Mouse (Mus musculus) heart, embryonic 16.5 days (tissue): ENCODE data around the gene Nprl3. TPM values are rescaled to one million over a fixed set of nuclear protein-coding genes. Genes with fewer than 3 reads are reported as not detected.
A peak's percentile ranks its signal among the peaks of the same experiment; 100 is the strongest.

Experiments
- ATAC-seq: fragments of 200-750 bp; cut with Nextera tagmentation; replicated peaks from 2 replicates; pipeline ENCODE4 v1.8.0; 2017; ENCODE audit warnings: moderate number of reproducible peaks; ENCODE audit not compliant: insufficient read depth, low FRiP score; ENCODE audit errors: extremely low read depth
- H3K27ac ChIP-seq: fragments of 300-500 bp; sonication (generic); 2 replicates; pipeline ENCODE4 v1.5.1; 2014; ENCODE audit warnings: mild to moderate bottlenecking, low read length, control low read depth, moderate library complexity
- H3K27me3 ChIP-seq: fragments of 300-500 bp; sonication (generic); 2 replicates; pipeline ENCODE4 v1.6.1; 2014; ENCODE audit warnings: low read length, mixed read lengths; ENCODE audit not compliant: control insufficient read depth, insufficient read depth
- H3K36me3 ChIP-seq: fragments of 300-500 bp; sonication (generic); 2 replicates; pipeline ENCODE4 v1.6.1; 2014; ENCODE audit not compliant: control insufficient read depth, insufficient read depth
- H3K4me1 ChIP-seq: fragments of 300-500 bp; sonication (generic); 2 replicates; pipeline ENCODE4 v1.6.1; 2014; ENCODE audit warnings: low read length, mixed read lengths; ENCODE audit not compliant: control insufficient read depth, insufficient read depth
- H3K4me2 ChIP-seq: fragments of 300-500 bp; sonication (generic); 2 replicates; pipeline ENCODE4 v1.6.1; 2014; ENCODE audit warnings: low read depth, mild to moderate bottlenecking, control low read depth, low read length
- H3K4me3 ChIP-seq: fragments of 300-500 bp; sonication (generic); 2 replicates; pipeline ENCODE4 v1.5.1; 2014; ENCODE audit warnings: mild to moderate bottlenecking, control low read depth, low read length
- H3K9ac ChIP-seq: fragments of 300-500 bp; sonication (generic); 2 replicates; pipeline ENCODE4 v1.6.1; 2014; ENCODE audit warnings: low read length, control low read depth
- H3K9me3 ChIP-seq: fragments of 300-500 bp; sonication (generic); replicated peaks from 2 replicates; pipeline ENCODE4 v1.6.1; 2016; ENCODE audit warnings: low read length; ENCODE audit not compliant: control insufficient read depth
- WGBS: fragments of 180-500 bp; shearing (Covaris S2); extraction: QIAGEN DNeasy Blood & Tissue Kit; methylation state at CpG from one replicate; pipeline ENCODE4 v1.1.7; 2014; 5-methylcytosine and 5-hydroxymethylcytosine counted together
- polyA plus RNA-seq: library from polyadenylated mRNA; unstranded; fragments of >200 nt; fragmentation: Nextera tagmentation; extraction: Ambion mirVana; gene quantifications from 2 replicates; pipeline ENCODE4 v1.2.1, GENCODE M21; 2015

The Nprl3 gene
- polyA plus RNA-seq, 1 experiment from 2014 or later, result 30.4 TPM

DNA sequence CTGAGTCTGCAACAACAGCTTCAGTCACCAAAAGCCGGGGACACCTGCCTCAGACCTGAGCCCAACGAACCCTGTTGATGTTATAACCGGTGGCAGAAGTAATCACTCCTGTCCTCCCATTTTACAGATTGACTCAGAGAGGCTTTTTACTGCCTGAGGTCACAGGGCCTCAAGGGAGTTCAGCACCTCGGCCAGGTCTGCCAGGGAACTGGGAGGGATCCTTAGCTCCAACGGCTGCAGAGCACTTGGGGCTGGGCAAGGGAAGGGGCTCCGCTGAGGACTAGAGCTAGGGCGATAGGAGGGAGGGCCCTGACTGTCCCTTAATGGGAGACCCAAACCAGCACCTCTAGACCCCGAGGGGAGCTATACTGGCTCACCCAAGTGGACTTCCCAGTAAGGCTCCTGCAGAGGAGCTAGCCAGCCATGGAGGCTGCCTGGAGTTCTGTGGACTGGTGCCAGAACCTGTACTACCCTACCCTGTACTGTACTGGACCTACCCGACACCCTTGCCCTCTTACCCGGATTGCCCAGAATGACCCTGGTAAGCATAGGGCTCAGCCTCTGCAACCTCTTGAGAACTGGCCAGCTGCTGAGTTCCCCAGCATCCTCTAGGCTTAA, 46.8 kb downstream of the Nprl3 start:
- no peak; the same call in 1 of the 2 replicates for ATAC-seq
- no peaks in the 10 kb centered on the region for H3K27me3 ChIP-seq

DNA sequence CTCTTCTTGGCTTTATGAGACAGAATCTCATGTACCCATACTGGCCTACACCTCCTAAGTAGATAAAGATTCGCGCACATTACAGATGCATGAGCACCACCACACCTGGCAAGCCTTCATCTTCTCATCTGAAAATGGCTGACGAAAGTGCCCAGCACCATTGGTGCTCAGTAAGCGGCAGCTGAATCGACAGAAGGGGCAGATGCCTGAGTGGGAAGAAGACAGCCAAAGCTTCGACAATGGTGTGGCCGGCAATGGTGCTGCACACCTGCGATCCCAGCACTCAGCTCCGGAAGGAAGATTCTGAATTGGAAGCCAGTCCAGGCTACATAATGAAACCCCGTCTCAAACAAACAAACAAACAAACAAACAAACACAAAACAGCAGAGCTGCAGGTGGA, 48.2 kb downstream of the Nprl3 start:
- Histone ChIP-seq H3K36me3 (0 out of 2 replicates have a peak, but pooled peaks cover 2% of the 10 kb centered on the region), H3K4me1 (peaks cover 17% of the 10 kb centered on the region), H3K9me3 (no peaks in the 10 kb centered on the region), H3K27ac (no peak overlapping the region), H3K4me3 (no peak overlapping the region), H3K27me3 (no peaks in the 10 kb centered on the region), H3K9ac (no peak overlapping the region), H3K4me2 (no peak overlapping the region)
- no peak for ATAC-seq
- 86% methylated on average over 10 of the region's 10 CpGs for WGBS

More for the DNA sequence above, 46.8 kb downstream of the Nprl3 start:
- Histone ChIP-seq H3K36me3 (0 out of 2 replicates have a peak, but pooled peaks cover 2% of the 10 kb centered on the region), H3K4me1 (peaks cover 32% of the 10 kb centered on the region), H3K9me3 (no peaks in the 10 kb centered on the region), H3K27ac (peak overlapping the region; percentile 90), H3K4me3 (peak overlapping the region; percentile 79), H3K4me2 (peak overlapping the region; percentile 84), H3K9ac (peak overlapping the region; percentile 96)
- 37% methylated on average over 10 of the region's 10 CpGs for WGBS

DNA sequence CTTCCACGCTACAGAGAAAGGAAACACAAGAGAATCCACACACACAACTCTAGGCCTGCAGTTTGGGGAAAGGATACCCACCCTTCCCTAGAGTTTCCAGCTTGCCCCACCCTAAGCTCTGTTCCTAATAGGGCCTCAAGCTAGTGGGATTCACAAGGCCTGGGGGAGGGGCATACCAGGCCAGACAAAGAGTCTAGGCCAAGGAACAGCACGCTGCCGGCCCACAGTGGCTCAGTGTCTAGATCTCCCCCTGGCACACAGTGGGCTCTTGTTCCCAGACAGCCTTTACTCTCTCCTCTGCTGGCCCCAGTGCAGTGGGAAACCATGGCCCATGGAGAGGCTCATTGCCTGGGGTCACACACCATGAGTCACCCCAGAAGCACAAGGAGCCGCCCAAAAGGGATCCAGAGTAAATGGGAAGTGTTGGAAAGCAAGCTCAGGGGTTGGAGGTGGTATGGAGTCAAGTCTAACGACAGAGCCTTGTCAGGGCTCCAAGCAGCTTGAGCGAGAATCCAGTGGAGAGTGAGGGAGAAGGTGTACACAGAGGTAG, 48.9 kb downstream of the Nprl3 start:
- H3K36me3 ChIP-seq, result peaks cover 8% of the 10 kb centered on the region; the same call in 1 of the 2 replicates
- no peaks in the 10 kb centered on the region for H3K9me3 ChIP-seq
- H3K27me3 ChIP-seq, result no peaks in the 10 kb centered on the region
- 62% methylated on average over 6 of the region's 6 CpGs for WGBS
- no peak overlapping the region for H3K4me2 ChIP-seq
- 0 out of 2 replicates have a peak overlapping the region, but pooled peaks have one; percentile 6 for H3K9ac ChIP-seq
- H3K27ac ChIP-seq, result no peak overlapping the region
- peaks cover 15% of the 10 kb centered on the region for H3K4me1 ChIP-seq
- H3K4me3 ChIP-seq, result no peak overlapping the region
- ATAC-seq, result no peak

DNA sequence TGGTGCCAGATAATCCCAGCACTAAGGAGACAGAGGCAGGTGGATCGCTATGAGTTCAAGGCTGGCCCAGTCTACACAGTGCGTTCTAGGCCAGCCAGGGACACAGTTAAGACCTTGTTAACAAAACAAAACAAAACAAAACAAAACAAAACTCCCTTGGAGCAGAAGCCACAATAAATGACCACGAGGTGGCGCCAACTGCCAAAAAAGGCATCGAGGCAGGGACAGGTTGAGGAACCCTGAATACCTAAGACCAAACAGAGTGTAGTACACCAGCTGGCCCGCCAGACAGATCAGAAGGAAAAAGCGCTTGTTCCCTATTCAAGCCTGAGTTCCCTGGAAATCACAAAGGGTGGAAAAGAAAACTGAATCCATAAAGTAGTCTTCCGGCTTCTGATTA, 50.7 kb downstream of the Nprl3 start:
- Histone ChIP-seq H3K4me3 (no peak overlapping the region), H3K27ac (no peak overlapping the region), H3K27me3 (no peaks in the 10 kb centered on the region), H3K9me3 (no peaks in the 10 kb centered on the region), H3K9ac (no peak overlapping the region; the same call in 1 of the 2 replicates), H3K36me3 (peaks cover 20% of the 10 kb centered on the region), H3K4me1 (peaks cover 8% of the 10 kb centered on the region; the same call in 1 of the 2 replicates), H3K4me2 (no peak overlapping the region)
- 26% methylated on average over 8 of the region's 8 CpGs for WGBS
- no peak for ATAC-seq

DNA sequence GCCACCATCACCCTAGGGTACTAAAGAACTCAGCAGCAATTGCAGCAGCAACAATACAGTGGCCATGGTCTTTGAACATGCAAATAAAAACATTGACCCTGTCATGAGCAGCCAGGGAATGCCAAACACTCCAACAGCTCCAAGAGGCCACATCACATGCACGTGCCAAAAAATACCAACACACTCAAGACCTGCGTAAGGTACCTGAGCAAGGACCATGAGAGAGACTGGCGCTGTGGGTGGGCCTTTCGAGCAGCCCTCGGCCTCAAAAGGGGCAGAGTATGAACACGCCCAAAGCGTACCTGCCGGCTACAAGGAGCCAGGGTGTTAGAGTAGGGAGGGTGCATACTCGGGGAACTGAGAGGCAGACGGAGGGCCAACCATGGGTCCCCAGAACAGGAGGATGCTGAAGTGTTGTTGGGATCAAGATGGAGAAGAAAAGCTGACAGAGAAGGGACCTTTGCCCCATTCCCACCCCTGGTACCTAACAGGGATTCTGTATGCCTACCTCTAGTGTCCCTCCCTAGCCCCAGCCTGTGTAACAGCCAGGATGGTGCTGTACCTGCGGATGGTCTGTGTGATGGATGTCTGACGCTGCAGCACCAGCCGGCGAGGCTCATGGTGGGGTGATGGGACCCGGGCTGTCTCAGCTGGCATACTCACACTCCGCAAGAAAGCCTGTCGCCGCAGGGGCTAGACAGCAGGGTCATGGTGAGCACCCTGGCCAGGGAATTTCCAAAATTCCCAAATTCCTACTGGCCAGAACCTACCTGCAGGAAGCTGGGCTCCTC, 51.9 kb downstream of the Nprl3 start:
- no peak for ATAC-seq
- peaks cover 3% of the 10 kb centered on the region; the same call in 1 of the 2 replicates for H3K4me1 ChIP-seq
- no peak overlapping the region for H3K9ac ChIP-seq
- H3K4me3 ChIP-seq, result no peak overlapping the region
- 91% methylated on average over 18 of the region's 18 CpGs for WGBS
- H3K27ac ChIP-seq, result no peak overlapping the region
- no peaks in the 10 kb centered on the region for H3K9me3 ChIP-seq
- H3K36me3 ChIP-seq, result peaks cover 31% of the 10 kb centered on the region
- no peak overlapping the region for H3K4me2 ChIP-seq
- no peaks in the 10 kb centered on the region for H3K27me3 ChIP-seq

DNA sequence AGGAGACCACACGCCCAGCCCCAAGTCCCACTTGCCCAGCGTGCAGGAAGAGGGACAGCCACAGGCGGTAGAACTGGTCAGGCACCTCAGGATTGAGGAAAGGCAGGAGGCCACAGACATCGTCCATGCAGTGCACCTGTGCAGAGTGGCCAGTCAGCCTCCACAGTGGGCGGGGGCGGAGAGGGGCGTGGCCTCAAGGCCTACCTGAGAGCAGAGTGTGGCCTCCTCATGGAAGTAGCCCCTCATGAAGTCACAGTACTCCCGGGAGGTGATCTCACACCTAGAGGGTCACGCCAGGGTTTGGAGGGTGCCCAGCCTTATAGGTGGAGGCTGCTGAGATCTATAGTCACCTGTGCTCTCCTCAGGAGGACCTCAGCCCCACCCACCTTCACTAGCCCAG, 56.9 kb downstream of the Nprl3 start:
- no peak overlapping the region for H3K27ac ChIP-seq
- WGBS, result 80% methylated on average over 9 of the region's 9 CpGs
- no peak overlapping the region for H3K4me2 ChIP-seq
- no peaks in the 10 kb centered on the region for H3K27me3 ChIP-seq
- no peak overlapping the region for H3K9ac ChIP-seq
- H3K4me3 ChIP-seq, result no peak overlapping the region
- ATAC-seq, result no peak
- no peaks in the 10 kb centered on the region for H3K9me3 ChIP-seq
- peaks cover 50% of the 10 kb centered on the region for H3K36me3 ChIP-seq
- H3K4me1 ChIP-seq, result peaks cover 4% of the 10 kb centered on the region

DNA sequence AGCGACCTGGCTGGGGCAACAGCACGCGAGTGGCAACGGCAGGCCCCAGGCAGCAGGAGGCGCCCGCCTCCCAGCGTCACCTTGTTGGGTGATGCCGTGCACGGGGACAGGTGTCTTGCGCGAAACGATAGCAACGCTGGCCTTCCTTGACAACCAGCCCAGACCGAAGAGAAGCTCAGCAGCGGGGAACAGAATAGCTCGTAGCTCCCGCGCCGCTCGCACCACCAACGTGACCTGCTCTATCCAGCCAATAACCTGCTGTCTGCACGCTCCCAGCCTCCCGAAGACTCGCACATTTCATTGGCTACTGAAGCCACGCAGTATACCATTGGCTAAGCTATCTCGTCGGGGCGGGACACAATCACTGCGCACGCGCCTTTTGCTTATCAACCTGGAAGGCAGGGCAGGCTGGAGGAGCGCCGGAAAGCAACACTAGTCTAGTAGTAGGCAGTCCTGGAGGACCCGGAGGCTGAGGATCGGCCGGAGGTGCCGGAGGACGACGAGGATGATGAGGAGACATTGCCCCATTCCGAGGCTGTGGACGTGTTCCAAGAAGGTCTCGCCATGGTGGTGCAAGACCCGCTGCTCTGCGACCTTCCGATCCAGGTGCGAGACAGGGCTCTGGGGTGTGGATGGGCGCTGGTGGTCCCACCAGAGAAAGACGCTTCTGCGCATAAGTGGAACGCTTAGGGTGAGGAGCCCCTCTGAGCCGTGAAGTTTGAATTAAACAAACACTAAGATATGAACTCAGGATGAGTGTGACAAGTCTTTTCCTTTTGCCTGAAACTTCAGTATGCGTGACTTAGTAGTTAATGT, 62.2 kb downstream of the Nprl3 start, which contains the start of gene Snrnp25:
Gene Snrnp25 (plus strand): TSS at position 358 of the 816 bp plus-strand sequence.
- Histone ChIP-seq H3K27ac (peak within 1 kb of the TSS; percentile 34; the same call in 1 of the 2 replicates), H3K4me2 (peak within 1 kb of the TSS; percentile 71), H3K36me3 (peaks cover 17% of the 10 kb centered on the region), H3K9me3 (no peaks in the 10 kb centered on the region), H3K9ac (peak within 1 kb of the TSS; percentile 75), H3K4me3 (peak within 1 kb of the TSS; percentile 61), H3K4me1 (peaks cover 6% of the 10 kb centered on the region), H3K27me3 (no peaks in the 10 kb centered on the region)
- peak; percentile 100 for ATAC-seq
- WGBS, result under 1% methylated on average over 52 of the region's 52 CpGs

DNA sequence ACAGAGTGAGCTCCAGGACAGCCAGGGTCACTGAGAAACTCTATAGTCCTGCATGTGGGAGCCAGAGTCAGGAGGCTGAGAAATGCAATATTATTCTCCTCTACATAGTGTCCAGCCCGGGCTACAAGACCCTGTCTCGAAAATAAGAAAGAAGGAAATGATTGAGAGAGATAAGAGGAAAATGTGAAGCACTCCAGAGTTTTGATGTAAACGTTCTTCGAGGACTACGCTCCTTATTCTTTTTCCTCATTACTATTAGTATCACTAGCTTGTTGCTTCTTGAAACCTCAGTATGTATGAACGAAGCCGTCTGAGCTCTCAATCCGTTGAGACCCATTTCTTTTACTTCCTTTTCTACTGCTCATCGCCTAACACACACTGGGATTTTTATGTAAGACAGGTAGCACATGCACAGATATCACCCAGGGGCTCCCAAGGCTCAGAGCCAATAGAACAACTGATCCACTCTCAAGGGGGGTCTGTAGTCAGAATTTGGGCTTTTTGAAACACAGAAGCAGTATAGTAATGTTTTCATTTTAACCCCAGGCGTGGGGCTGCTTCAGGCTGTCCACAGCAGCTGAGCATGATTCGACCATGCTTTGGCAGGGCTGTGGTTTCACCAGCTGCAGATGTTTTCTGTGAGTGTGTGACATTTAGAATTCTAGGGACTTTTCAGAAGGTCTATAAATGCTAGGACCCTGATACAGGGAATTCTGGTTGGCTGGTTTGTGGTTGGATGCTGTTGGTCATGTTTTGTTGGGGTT, 65.4 kb downstream of the Nprl3 start:
- Histone ChIP-seq H3K4me2 (no peak overlapping the region), H3K4me3 (no peak overlapping the region), H3K27me3 (no peaks in the 10 kb centered on the region), H3K27ac (no peak overlapping the region), H3K9me3 (no peaks in the 10 kb centered on the region), H3K36me3 (no peaks in the 10 kb centered on the region), H3K9ac (no peak overlapping the region), H3K4me1 (peaks cover 6% of the 10 kb centered on the region)
- no peak for ATAC-seq
- WGBS, result 61% methylated on average over 11 of the region's 11 CpGs
